Mouse (Mus musculus): ENCODE data around the gene Fmo3. TPM values are rescaled to one million over a fixed set of nuclear protein-coding genes. Genes with fewer than 3 reads are reported as not detected.

The Fmo3 gene
- polyA plus RNA-seq (2012), result not detected in 2 replicates

GRCm38 (mm10) chr1:162984428-162984827, at the start of gene Fmo3:
Fmo3 (minus strand) TSS chr1:162984528.
- TF ChIP-seq GATA1 (IDR thresholded peaks at IDR 0.05; ENCODE audit: low read length), result no peak

GRCm38 (mm10) chr1:163023075-163023474, 38.7 kb upstream of the Fmo3 start:
- no peak for TF ChIP-seq GATA1 (IDR thresholded peaks at IDR 0.05; ENCODE audit: low read length)

GRCm38 (mm10) chr1:163009220-163009619, 24.9 kb upstream of the Fmo3 start:
- no peak for TF ChIP-seq GATA1 (IDR thresholded peaks at IDR 0.05; ENCODE audit: low read length)

- no peak for TF ChIP-seq GATA1 (IDR thresholded peaks at IDR 0.05; ENCODE audit: low read length)
These were observed 19.2 kb upstream of the Fmo3 start for GRCm38 (mm10) chr1:163003496-163003895.

GRCm38 (mm10) chr1:163001271-163001829, 17.0 kb upstream of the Fmo3 start:
- no peak for TF ChIP-seq GATA1 (IDR thresholded peaks at IDR 0.05; ENCODE audit: low read length)

- TF ChIP-seq GATA1 (IDR thresholded peaks at IDR 0.05; ENCODE audit: low read length), result no peak
These were observed 3.2 kb upstream of the Fmo3 start for GRCm38 (mm10) chr1:162987546-162987945.

GRCm38 (mm10) chr1:162986777-162987176, 2.4 kb upstream of the Fmo3 start:
- no peak for TF ChIP-seq GATA1 (IDR thresholded peaks at IDR 0.05; ENCODE audit: low read length)

- no peak for TF ChIP-seq GATA1 (IDR thresholded peaks at IDR 0.05; ENCODE audit: low read length)
These were observed 1.9 kb upstream of the Fmo3 start for GRCm38 (mm10) chr1:162986121-162986748.

- no peak for TF ChIP-seq GATA1 (IDR thresholded peaks at IDR 0.05; ENCODE audit: low read length)
These were observed 20.8 kb downstream of the Fmo3 start for GRCm38 (mm10) chr1:162963556-162963955.

GRCm38 (mm10) chr1:162957422-162957821, 26.9 kb downstream of the Fmo3 start:
- no peak for TF ChIP-seq GATA1 (IDR thresholded peaks at IDR 0.05; ENCODE audit: low read length)

- no peak for TF ChIP-seq GATA1 (IDR thresholded peaks at IDR 0.05; ENCODE audit: low read length)
These were observed 31.2 kb downstream of the Fmo3 start for GRCm38 (mm10) chr1:162953079-162953478.

GRCm38 (mm10) chr1:162949763-162950162, 34.6 kb downstream of the Fmo3 start:
- TF ChIP-seq GATA1 (IDR thresholded peaks at IDR 0.05; ENCODE audit: low read length), result no peak

- no peak for TF ChIP-seq GATA1 (IDR thresholded peaks at IDR 0.05; ENCODE audit: low read length)
These were observed 36.4 kb downstream of the Fmo3 start for GRCm38 (mm10) chr1:162947934-162948333.

- TF ChIP-seq GATA1 (IDR thresholded peaks at IDR 0.05; ENCODE audit: low read length), result no peak
These were observed 37.3 kb downstream of the Fmo3 start for GRCm38 (mm10) chr1:162946837-162947558.

GRCm38 (mm10) chr1:162943700-162944099, 40.6 kb downstream of the Fmo3 start:
- no peak for TF ChIP-seq GATA1 (IDR thresholded peaks at IDR 0.05; ENCODE audit: low read length)

GRCm38 (mm10) chr1:162938696-162939351, 45.5 kb downstream of the Fmo3 start:
- TF ChIP-seq GATA1 (IDR thresholded peaks at IDR 0.05; ENCODE audit: low read length), result no peak
